Mouse (Mus musculus): ENCODE measurements around the gene Riox1. TPM values are rescaled to one million over a fixed set of nuclear protein-coding genes. Genes with fewer than 3 reads are reported as not detected.
"Not testable (repeated sequence)": the region's sequence is repeated elsewhere in the genome, so short reads cannot be mapped to it uniquely, and the experiment has no call there.

Riox1 gene
- 12.8 and 14.8 TPM in 2 replicates for total RNA-seq (2017)

DNA sequence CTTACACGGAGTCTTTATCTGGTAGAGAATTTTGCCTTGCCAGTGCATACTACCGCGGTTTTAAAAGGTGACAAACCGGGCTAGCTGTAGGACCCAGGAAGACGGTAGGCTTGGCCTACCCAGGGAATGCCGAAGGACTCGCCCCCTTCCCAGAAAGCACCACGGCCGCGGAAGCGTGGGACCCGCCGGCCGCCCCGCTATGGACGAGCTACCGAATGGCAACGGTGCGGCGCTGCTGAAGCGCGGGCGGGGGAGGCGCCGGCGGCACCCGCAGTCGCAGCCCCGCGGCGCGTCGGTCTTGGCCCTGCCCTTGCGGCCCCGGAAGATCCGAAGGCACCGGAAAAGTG lies at the start of gene Riox1:
Riox1 (plus strand) TSS at position 116 of the 347 bp plus-strand sequence.
- ATAC-seq (replicated peaks in 1 of 2; ENCODE audit: insufficient read depth in 1 of 2, low FRiP score in 2 of 2, low TSS enrichment in 1 of 2, low read depth in 1 of 2, poor library complexity in 2 of 2, severe bottlenecking in 2 of 2): peak; percentile 84 to 95

DNA sequence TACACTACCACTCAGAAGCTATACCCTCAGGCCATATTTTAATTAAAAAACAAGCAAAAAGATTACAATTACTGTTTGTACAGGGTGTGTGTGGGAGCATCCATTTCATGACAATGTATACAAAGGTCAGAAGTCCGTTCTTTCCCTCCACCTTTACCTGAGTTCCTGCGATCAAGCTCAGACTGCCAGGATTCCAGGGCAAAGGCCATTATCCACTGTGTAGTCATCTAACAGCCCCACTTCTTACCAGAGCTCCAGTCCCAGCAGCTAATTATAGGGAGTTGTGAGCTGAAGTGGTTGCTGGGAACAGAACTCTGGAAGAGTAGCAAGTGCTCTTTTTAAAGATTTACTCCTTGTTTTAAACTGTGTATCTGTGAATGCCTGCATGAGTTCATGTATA lies 40.0 kb upstream of the Riox1 start:
- ATAC-seq (replicated peaks in 1 of 2; ENCODE audit: insufficient read depth in 1 of 2, low FRiP score in 2 of 2, low TSS enrichment in 1 of 2, low read depth in 1 of 2, poor library complexity in 2 of 2, severe bottlenecking in 2 of 2): no peak

DNA sequence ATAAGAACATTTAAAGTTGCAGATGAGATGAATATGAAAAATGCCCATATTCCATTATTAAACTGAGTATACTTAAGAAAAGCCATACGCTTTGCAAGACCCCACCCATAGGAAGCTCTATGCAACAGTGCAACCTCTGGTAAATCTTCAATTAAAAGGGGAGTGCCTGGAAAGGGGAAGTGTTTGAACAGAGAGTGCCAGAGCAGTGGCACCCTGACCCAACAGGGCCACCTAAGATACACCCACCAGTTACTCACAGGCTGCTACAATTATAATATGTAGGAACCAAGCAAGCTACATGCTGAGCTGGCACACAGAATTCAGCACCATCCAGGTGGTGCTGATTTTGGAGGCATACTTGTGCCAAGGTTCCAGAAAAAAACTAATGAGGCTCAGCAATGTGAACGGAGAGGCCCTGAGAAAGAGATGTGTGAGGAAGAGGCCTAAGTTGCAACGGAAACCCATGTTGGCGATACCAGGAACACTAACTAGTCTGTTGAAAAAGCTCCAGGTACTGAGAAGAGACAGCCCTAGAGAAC lies 36.1 kb upstream of the Riox1 start:
- ATAC-seq (replicated peaks in 1 of 2; ENCODE audit: insufficient read depth in 1 of 2, low FRiP score in 2 of 2, low TSS enrichment in 1 of 2, low read depth in 1 of 2, poor library complexity in 2 of 2, severe bottlenecking in 2 of 2): peak; percentile 42 to 53; a peak in 2 of 4 replicates

DNA sequence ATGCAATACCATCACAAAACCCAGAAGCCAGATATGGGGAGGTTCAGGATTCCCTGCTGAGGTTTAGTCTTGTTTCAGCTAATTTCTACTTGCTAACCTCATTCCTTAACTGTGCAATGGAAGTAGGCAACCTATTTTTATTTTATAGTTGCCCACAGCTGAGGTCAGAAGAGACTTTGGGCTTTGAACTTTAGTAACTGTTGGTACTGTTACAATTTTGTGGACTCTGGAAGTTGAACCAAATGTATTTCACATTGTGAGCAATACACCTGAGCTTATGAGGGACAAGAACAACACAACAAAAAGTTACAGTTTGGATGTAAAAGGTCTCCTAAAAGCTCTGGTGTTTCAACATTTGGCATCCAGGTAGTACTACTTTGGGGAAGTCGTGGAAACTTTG lies 35.6 kb upstream of the Riox1 start:
- ATAC-seq (replicated peaks in 1 of 2; ENCODE audit: insufficient read depth in 1 of 2, low FRiP score in 2 of 2, low TSS enrichment in 1 of 2, low read depth in 1 of 2, poor library complexity in 2 of 2, severe bottlenecking in 2 of 2): no peak

DNA sequence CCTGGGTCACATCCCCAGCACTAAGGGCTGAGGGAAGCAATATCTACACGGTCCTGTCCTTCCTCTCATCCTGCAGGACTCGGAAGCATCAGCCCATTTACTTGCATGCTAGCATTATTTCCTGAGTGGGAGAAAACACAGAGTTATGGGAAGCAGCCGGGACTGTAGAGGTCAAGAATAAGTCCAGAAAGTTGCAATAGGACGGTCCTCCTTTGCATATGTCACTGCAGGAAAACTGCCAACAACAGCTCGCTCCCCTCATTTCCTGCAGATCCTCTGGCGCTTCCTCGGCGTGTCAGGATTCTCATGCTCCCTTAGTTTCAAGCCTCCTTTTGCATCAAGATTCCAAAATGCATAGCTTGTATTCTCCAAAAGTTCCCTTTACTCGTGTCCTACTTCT lies 33.5 kb upstream of the Riox1 start:
- no peak for ATAC-seq (replicated peaks in 1 of 2; ENCODE audit: insufficient read depth in 1 of 2, low FRiP score in 2 of 2, low TSS enrichment in 1 of 2, low read depth in 1 of 2, poor library complexity in 2 of 2, severe bottlenecking in 2 of 2)

DNA sequence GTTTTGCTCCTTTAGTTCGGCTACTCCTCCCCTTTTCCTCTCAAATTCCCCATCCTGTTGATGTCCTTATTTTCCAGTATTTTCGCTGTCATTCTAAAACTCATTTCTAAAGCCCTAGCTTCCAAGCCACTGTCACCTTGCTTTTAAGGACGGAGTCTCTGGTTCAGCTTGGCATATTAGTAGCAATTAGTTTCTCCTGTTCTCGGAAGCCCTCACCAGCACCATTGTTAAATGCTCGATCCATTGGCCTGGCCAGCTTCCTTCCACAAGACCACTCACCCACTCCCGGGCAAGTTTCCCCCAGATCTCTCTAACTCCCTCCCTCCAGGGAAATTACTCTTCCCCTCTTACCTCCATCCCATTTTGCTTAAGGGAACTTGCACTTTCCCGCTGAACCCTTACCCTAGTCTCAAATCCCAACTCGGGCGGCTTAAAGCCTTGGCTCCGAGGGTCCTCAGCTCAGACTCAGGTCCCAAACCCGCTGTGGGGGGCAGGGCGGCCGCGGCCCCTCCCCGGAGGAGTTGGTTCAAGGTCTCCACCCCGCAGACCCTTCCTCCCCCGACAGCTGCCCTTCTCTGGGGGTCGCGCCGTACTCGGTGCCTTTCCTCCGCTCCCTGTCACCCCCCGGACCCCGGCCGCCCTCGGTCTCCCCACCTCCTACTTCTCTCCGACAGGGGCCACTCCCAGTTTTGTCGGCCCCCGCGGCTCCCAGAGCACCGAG lies 29.5 kb upstream of the Riox1 start:
- no peak for ATAC-seq (replicated peaks in 1 of 2; ENCODE audit: insufficient read depth in 1 of 2, low FRiP score in 2 of 2, low TSS enrichment in 1 of 2, low read depth in 1 of 2, poor library complexity in 2 of 2, severe bottlenecking in 2 of 2)

DNA sequence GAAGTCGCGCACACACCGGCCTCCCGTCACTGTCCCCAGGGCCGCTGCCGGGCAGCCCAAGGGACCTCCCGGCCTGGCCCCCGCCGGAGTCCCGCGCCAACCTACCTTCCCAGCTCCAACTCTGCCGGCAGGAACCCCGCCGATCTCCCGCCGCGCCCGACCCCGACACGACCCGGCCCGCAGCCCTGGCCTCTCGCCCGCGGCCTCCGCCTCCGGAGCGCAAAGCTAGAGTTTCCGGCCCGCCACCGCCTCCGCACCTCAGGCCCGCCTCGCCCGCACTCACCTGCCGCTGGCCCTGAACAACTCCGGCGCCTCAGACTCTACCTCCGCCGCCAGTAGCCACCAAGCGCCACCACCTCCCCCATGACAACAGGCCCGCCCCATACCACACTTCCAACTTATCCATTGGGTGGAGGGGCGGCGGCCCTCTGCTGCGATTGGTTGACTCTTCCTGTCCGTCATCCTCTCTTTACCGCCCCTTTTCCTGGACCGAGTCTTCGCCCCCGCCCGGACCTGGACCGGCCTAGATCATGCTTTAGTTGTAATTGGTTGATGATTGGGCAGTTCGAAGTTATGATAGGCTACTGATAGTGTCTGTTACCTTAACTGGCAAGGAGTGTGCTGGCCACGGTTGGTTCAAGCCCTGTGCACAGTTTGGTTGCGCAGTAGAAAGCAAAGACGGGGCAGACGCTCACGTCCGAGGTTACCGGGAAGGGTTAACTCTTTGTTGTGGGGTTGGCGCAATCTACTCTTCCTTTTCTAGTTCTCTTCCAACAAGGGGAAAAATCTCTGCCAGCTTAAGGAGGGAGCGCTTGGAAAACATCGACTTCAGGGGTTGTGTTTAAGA lies 28.6 kb upstream of the Riox1 start, which contains the start of gene Numb:
Numb (minus strand) TSS at position 400 of the 847 bp plus-strand sequence.
- peak; percentile 99 to 100 for ATAC-seq (replicated peaks in 1 of 2; ENCODE audit: insufficient read depth in 1 of 2, low FRiP score in 2 of 2, low TSS enrichment in 1 of 2, low read depth in 1 of 2, poor library complexity in 2 of 2, severe bottlenecking in 2 of 2)

DNA sequence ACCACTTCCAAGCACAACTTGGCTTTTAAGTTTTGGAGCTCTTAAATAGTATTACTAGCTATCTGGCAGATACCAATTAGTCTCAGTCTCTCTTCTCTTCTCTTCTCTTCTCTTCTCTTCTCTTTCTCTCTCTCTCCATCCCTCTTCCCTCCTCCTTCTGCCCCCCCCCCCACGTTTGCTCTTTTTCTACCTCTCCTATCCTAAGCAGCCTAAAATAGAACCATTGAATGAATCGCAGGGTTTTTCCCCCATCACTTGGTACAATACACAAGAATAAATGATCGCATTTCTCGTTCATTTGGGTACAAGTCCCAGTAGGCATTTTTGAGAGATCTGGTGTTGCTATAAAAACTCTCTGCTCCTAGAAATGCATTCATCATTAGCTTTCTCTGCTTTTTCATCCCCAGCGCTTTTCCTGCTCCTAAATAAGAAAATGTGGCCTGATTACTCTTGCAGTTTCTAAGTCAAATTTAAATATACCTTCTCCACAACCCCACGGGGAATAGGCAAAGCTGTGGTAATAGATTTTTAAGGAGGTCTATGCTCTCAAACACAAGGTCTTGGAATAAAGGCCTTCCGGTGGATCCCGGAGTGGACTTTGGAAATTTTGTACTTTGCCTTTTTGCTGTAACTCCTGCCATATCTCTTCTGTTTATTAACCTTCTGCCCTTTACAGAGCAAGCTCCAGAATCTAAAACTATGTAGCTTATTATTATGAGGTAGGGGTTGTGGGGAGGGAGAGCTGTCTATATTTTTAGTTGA lies 27.5 kb upstream of the Riox1 start:
- ATAC-seq (replicated peaks in 1 of 2; ENCODE audit: insufficient read depth in 1 of 2, low FRiP score in 2 of 2, low TSS enrichment in 1 of 2, low read depth in 1 of 2, poor library complexity in 2 of 2, severe bottlenecking in 2 of 2): no peak

DNA sequence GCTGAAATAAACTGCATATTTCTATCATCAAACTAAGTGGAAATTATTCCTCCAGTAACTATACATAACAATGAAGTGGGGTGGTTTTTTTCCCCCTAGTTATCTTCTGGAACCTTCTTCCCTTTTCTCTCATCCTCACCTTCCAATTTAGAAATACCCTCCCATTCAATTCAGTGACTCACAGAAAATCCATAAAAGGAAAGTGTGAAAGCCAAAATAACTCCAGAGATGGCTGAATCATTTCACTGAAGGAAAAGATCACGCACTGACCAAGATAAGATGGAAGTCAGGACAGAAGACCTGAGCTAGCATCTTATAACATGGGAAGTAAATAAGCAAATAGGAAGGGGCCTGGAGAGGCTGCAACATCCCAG lies 26.9 kb upstream of the Riox1 start:
- no peak for ATAC-seq (replicated peaks in 1 of 2; ENCODE audit: insufficient read depth in 1 of 2, low FRiP score in 2 of 2, low TSS enrichment in 1 of 2, low read depth in 1 of 2, poor library complexity in 2 of 2, severe bottlenecking in 2 of 2)

DNA sequence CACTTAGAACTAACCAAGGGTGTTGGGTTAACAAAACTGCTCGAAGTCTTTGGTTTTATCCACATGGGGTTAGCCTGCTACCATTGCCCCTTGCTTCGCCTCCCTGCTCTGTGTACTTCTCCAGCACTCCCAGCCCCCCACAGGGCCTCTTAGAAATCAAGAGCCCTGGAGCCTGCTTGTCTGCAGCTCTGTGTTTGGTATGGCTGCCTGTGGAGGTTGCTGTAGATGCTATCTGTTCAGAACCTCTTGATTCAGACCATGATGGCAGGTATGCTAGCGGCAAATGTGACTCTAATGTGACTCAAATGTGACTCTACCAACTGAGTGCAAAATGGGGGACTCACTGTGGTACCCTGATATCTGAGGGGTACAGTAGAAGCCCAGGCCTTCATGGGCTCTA lies 26.1 kb upstream of the Riox1 start:
- ATAC-seq (replicated peaks in 1 of 2; ENCODE audit: insufficient read depth in 1 of 2, low FRiP score in 2 of 2, low TSS enrichment in 1 of 2, low read depth in 1 of 2, poor library complexity in 2 of 2, severe bottlenecking in 2 of 2): no peak

DNA sequence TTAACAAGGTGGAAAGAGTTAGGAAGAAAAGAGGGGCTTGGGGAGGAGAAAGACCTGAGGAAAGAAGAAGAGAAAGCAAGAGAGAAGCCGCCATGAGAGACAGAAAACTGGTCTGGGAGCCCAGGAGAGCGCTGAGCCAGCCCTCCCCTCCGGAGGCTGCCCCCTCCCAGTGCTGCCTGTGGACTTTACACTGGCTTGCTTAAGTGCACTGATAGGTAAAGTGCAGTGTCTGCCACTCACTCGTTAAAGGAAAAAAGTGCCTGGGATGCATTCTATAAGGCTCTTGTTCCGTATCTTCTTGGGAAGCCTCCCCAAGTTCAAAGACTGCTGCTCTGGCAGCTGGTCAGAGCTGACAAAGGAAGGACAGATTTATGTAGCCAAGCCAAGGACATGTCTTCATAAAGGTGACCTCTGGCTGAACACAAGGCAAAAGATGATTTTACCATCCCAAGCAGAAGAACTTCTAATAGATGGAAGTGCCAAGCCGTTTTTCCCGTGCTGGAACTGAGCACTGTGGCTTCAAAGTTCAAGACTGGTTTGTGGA lies 25.2 kb upstream of the Riox1 start:
- ATAC-seq (replicated peaks in 1 of 2; ENCODE audit: insufficient read depth in 1 of 2, low FRiP score in 2 of 2, low TSS enrichment in 1 of 2, low read depth in 1 of 2, poor library complexity in 2 of 2, severe bottlenecking in 2 of 2): no peak

DNA sequence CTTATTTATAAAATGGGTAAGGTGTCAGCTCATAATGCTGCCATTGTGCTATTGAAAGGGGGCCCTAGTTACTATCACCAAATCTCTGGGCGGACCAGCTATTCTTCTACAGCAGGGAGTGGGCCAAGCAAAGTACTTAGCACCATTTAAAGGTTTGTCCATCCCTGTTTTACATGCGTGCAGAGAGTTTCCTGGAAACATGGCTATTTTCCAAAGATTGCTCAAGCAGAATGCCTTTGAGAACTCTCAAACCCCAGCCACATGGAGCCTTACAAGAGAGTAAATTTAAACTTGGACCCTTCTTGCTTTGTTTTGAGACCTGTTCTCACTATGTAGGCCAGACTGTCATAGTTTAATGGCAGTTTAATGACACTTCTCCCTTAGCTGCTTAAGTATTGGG lies 24.3 kb upstream of the Riox1 start:
- no peak for ATAC-seq (replicated peaks in 1 of 2; ENCODE audit: insufficient read depth in 1 of 2, low FRiP score in 2 of 2, low TSS enrichment in 1 of 2, low read depth in 1 of 2, poor library complexity in 2 of 2, severe bottlenecking in 2 of 2)

DNA sequence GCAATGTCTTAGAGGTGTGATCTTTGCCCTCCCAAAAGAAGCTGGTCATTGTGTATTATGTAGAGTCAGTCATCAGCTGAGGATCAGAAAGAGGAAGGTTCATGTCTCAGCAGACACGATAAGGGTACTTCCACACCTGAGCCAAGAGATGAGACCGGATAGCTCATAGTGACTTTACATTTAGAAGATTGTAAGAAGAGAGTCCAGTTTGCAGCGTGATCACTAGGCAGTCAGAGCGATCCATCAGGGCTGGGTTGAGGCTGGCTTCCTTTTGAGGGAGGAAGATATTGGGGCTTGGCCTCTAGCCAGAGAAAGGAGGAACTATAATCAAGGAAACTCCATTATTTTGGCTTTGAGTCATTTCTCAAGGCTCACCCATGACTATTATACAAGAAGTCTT lies 22.7 kb upstream of the Riox1 start:
- ATAC-seq (replicated peaks in 1 of 2; ENCODE audit: insufficient read depth in 1 of 2, low FRiP score in 2 of 2, low TSS enrichment in 1 of 2, low read depth in 1 of 2, poor library complexity in 2 of 2, severe bottlenecking in 2 of 2): peak; percentile 53 to 57; a peak in 2 of 4 replicates

DNA sequence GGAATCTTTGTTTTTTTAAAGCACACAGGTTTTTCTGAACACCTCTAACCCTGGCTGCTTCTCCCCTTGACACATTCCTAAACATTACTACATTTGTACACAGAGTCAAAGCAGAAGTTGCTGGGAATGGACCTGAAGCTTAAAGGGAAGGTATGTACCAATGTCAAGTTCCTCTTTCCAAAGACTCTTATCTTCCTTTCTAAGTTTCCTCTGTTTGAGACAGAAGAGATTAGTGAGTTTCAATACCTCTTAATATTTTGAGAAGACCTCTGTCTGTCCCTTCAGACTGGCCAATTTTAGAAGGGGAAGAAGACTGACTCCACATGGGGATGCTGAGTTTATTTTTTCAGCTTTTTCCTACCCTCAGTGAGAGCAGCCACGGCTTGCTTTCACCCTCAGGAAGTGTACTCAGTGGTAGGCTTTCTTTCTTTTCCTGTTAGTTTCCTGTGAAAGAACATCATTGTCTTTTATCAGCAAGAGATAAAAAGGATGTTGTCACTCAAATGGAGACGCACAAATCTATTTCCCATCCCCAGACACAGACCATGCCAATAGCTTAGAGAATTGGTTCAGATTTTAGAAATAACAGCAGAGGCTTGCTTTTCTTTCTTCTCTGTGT lies 21.1 kb upstream of the Riox1 start:
- peak; percentile 78 to 88; a peak in 3 of 4 replicates for ATAC-seq (replicated peaks in 1 of 2; ENCODE audit: insufficient read depth in 1 of 2, low FRiP score in 2 of 2, low TSS enrichment in 1 of 2, low read depth in 1 of 2, poor library complexity in 2 of 2, severe bottlenecking in 2 of 2)

DNA sequence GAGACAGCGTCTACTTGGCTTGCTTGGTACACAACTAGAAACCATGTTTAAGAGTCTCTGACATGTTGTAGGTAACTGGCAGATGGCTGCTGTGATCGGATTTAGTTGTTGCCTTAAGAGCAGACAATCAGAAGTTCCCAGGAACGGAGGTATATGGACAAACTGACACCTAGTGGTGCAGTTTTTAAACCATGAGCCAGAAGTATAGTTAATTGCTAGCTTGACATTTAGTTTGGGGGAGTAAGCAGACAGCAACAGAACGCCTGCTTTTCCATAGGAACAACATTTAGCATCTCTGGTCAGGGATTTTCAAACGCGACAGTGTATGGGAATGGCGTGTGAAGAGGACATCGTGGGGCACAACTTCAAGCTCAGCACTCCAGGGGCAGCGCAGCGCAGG lies 12.8 kb upstream of the Riox1 start:
- ATAC-seq (replicated peaks in 1 of 2; ENCODE audit: insufficient read depth in 1 of 2, low FRiP score in 2 of 2, low TSS enrichment in 1 of 2, low read depth in 1 of 2, poor library complexity in 2 of 2, severe bottlenecking in 2 of 2): no peak

DNA sequence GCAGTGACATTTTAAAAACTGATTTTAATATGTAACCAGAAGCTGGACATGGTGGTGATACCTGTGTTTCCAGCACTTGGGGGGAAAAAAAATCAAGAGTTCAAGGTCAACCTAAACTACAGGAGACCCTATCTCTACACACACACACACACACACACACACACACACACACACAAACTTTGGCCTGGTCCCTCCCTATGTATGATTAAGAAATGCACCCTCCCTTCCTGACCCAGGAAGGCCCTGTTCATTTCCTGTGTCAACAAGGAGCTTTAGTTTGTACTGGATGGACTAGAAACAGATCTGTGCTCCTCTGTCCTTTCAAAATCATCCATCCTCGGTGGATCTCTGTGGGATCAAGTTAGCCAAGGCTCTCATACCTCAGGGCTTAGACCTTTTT lies 11.8 kb upstream of the Riox1 start:
- not testable (repeated sequence) for ATAC-seq (replicated peaks in 1 of 2; ENCODE audit: insufficient read depth in 1 of 2, low FRiP score in 2 of 2, low TSS enrichment in 1 of 2, low read depth in 1 of 2, poor library complexity in 2 of 2, severe bottlenecking in 2 of 2)

DNA sequence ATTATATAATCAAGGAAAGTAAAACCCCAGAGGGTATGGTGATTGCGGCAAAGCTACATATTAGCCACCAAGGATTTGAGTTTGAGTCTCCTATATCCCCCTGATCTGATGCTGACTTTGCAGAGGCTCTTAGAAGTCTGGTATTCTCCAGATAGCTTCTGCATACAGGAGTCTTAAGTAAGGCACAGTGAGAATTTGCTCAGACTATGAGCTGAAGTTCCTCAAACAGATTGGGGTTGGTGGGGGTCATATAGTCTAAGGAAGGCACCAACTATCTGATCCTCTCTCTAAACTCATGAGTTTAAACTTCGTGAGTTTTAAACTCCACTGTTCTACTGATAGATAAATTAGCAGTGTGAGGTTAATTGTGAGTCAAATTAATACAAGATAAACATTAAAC lies 11.1 kb upstream of the Riox1 start:
- ATAC-seq (replicated peaks in 1 of 2; ENCODE audit: insufficient read depth in 1 of 2, low FRiP score in 2 of 2, low TSS enrichment in 1 of 2, low read depth in 1 of 2, poor library complexity in 2 of 2, severe bottlenecking in 2 of 2): no peak
